Mouse (Mus musculus): Measurements from ENCODE around the gene Ism1. TPM values are rescaled to one million over a fixed set of nuclear protein-coding genes. Genes with fewer than 3 reads are reported as not detected.
A peak's percentile ranks its signal among the peaks of the same experiment; 100 is the strongest.

The Ism1 gene
- polyA plus RNA-seq, 1 experiment from 2014 or later: 19.0 TPM

DNA sequence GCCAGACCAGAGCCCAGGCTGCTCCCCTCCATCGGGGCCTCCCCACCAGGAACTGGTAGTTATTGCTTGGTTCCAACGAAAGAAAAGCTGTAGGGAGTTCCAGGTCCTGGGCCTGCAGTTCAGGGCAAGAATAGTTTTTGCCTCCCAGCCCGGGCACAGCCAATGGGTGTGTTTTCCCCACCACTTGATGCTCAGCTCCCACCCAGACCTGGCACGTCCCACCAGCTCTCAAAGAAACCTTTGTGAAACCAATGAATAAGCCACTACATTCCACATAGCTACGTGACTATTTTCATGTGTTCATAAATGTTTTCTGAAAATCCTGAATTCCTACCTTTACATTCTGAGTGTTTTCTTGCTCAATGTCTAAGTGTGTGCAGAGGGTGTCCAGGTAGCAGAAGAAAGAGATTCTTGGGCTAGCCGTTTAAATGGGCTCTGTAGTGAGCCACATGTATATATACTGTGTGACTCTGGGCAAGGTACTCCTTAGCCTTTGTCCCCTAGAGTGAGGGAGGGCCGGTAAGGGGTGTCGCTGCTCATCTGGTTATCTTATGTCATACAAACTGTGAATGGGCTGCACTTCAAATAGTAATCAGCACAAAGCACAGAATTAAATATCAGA is 97.1 kb downstream of the Ism1 start:
- peak overlapping the region; percentile 60 for H3K27ac ChIP-seq (ENCODE audit: low read depth)

DNA sequence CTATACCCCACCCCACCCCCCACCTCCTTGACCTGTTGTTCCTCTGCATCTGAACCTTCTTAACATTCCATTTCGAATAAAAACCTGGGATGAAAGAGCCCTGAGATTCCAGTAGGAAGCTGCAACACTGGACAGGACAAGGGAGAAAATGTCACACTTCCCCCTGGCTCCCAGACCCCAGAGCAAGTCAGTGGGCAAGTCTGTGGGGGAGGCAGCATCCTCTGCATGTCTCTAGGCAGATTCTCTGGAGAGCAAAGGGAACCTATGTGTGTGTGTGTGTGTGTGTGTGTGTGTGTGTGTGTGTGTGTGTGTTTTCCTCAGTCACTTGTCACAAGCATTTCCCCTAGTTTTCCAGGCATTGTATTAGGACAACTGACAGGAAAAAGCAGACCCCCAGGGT is 98.7 kb downstream of the Ism1 start:
- no peak for DNase-seq
- 5% methylated on average over 1 of the region's 1 CpGs for WGBS
- no peak for TF ChIP-seq CTCF (IDR thresholded peaks at IDR 0.05; ENCODE audit: low read depth)
- no peak overlapping the region for H3K9ac ChIP-seq
- no peaks in the 10 kb centered on the region for H3K36me3 ChIP-seq (ENCODE audit: insufficient read depth)
- no peak overlapping the region for H3K4me2 ChIP-seq
- no peaks in the 10 kb centered on the region for H3K27me3 ChIP-seq (ENCODE audit: insufficient read depth, low read length)
- ATAC-seq (ENCODE audit: insufficient read depth): peak; percentile 21; the same call in 1 of the 2 replicates
- no peak overlapping the region for H3K4me3 ChIP-seq (ENCODE audit: low read depth, low read length)
- peaks cover 7% of the 10 kb centered on the region; the same call in 1 of the 2 replicates for H3K4me1 ChIP-seq (ENCODE audit: insufficient read depth)
- no peak overlapping the region for H3K27ac ChIP-seq (ENCODE audit: low read depth)
- H3K9me3 ChIP-seq (ENCODE audit: low read depth, low read length): no peaks in the 10 kb centered on the region

More for the DNA sequence above, 97.1 kb downstream of the Ism1 start:
- WGBS: 66% methylated on average over 8 of the region's 8 CpGs
- no peak for TF ChIP-seq CTCF (IDR thresholded peaks at IDR 0.05; ENCODE audit: low read depth)
- Histone ChIP-seq H3K27me3 (ENCODE audit: insufficient read depth, low read length) (no peaks in the 10 kb centered on the region), H3K4me1 (ENCODE audit: insufficient read depth) (peaks cover 7% of the 10 kb centered on the region; the same call in 1 of the 2 replicates), H3K36me3 (ENCODE audit: insufficient read depth) (no peaks in the 10 kb centered on the region), H3K4me3 (ENCODE audit: low read depth, low read length) (no peak overlapping the region), H3K9ac (no peak overlapping the region), H3K9me3 (ENCODE audit: low read depth, low read length) (no peaks in the 10 kb centered on the region), H3K4me2 (no peak overlapping the region)
- ATAC-seq (ENCODE audit: insufficient read depth): peak; percentile 72
- DNase-seq: peak; percentile 48

DNA sequence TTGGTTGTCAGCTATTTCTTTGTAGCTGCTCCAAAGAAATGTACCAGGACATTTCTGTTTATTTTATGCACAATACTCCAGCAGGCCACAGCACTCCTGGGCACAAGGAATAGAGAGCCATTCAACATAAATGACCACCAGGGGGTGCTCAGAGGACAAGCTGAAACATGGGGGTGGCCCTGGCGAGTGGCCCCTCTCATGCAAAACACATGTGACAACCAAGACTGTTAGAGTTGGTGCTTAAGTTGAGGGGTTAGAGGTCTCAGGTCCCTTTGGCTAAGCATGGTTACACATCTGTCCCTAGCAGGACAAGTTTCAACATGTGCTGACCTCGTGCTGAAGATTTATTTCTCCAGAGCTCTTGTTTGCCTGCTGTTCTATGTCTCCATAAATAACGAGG is 100.3 kb downstream of the Ism1 start:
- no peak overlapping the region for H3K4me3 ChIP-seq (ENCODE audit: low read depth, low read length)
- H3K27me3 ChIP-seq (ENCODE audit: insufficient read depth, low read length): no peaks in the 10 kb centered on the region
- no peak overlapping the region for H3K9ac ChIP-seq
- DNase-seq: peak; percentile 55
- H3K4me1 ChIP-seq (ENCODE audit: insufficient read depth): peaks cover 7% of the 10 kb centered on the region; the same call in 1 of the 2 replicates
- no peak overlapping the region for H3K27ac ChIP-seq (ENCODE audit: low read depth)
- H3K36me3 ChIP-seq (ENCODE audit: insufficient read depth): no peaks in the 10 kb centered on the region
- WGBS: 45% methylated on average over 3 of the region's 3 CpGs
- ATAC-seq (ENCODE audit: insufficient read depth): peak; percentile 48; the same call in 1 of the 2 replicates
- no peaks in the 10 kb centered on the region for H3K9me3 ChIP-seq (ENCODE audit: low read depth, low read length)
- TF ChIP-seq CTCF (IDR thresholded peaks at IDR 0.05; ENCODE audit: low read depth): peak; percentile 68
- no peak overlapping the region for H3K4me2 ChIP-seq

- no peak for TF ChIP-seq CTCF (IDR thresholded peaks at IDR 0.05; ENCODE audit: low read depth)
- H3K9me3 ChIP-seq (ENCODE audit: low read depth, low read length): no peaks in the 10 kb centered on the region
- H3K4me1 ChIP-seq (ENCODE audit: insufficient read depth): no peaks in the 10 kb centered on the region
- H3K4me3 ChIP-seq (ENCODE audit: low read depth, low read length): no peak overlapping the region
- 80% methylated on average over 8 of the region's 8 CpGs for WGBS
- H3K36me3 ChIP-seq (ENCODE audit: insufficient read depth): no peaks in the 10 kb centered on the region
- H3K9ac ChIP-seq: no peak overlapping the region
- no peak overlapping the region for H3K27ac ChIP-seq (ENCODE audit: low read depth)
- DNase-seq: no peak
- no peak overlapping the region for H3K4me2 ChIP-seq
- H3K27me3 ChIP-seq (ENCODE audit: insufficient read depth, low read length): no peaks in the 10 kb centered on the region
- no peak for ATAC-seq (ENCODE audit: insufficient read depth)
Measured at GRCm38 (mm10) chr2:139783318-139783850, 105.4 kb downstream of the Ism1 start.

DNA sequence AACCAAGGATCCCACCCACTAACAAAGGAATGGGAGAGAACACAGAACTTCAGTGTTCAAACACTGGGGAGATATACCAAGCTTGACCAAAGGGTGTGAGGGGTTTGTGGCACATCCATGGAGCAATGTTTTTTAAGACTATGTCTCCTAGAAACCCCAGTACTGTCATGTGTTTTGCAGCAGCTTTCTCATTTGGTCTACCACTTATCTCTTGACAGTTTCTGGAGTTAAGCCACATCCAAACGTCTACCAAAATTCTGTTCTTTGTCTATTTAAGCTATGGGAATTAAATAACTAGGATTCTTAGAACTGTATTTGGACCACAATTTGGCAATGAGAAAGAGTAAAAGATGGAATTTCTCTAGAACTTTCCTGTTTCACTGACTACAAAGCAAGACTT is 106.5 kb downstream of the Ism1 start:
- no peak overlapping the region for H3K4me3 ChIP-seq (ENCODE audit: low read depth, low read length)
- TF ChIP-seq CTCF (IDR thresholded peaks at IDR 0.05; ENCODE audit: low read depth): no peak
- no peaks in the 10 kb centered on the region for H3K9me3 ChIP-seq (ENCODE audit: low read depth, low read length)
- H3K4me1 ChIP-seq (ENCODE audit: insufficient read depth): no peaks in the 10 kb centered on the region
- 31% methylated on average over 1 of the region's 1 CpGs for WGBS
- H3K4me2 ChIP-seq: no peak overlapping the region
- no peak overlapping the region for H3K27ac ChIP-seq (ENCODE audit: low read depth)
- DNase-seq (peak; percentile 61), ATAC-seq (ENCODE audit: insufficient read depth) (no peak)
- H3K36me3 ChIP-seq (ENCODE audit: insufficient read depth): no peaks in the 10 kb centered on the region
- no peaks in the 10 kb centered on the region for H3K27me3 ChIP-seq (ENCODE audit: insufficient read depth, low read length)
- no peak overlapping the region for H3K9ac ChIP-seq

GRCm38 (mm10) chr2:139784946-139785345 is 107.0 kb downstream of the Ism1 start:
- no peaks in the 10 kb centered on the region for H3K9me3 ChIP-seq (ENCODE audit: low read depth, low read length)
- H3K9ac ChIP-seq: no peak overlapping the region
- ATAC-seq (ENCODE audit: insufficient read depth) (no peak), DNase-seq (peak; percentile 50)
- no peak overlapping the region for H3K4me3 ChIP-seq (ENCODE audit: low read depth, low read length)
- TF ChIP-seq CTCF (IDR thresholded peaks at IDR 0.05; ENCODE audit: low read depth): no peak
- H3K27me3 ChIP-seq (ENCODE audit: insufficient read depth, low read length): no peaks in the 10 kb centered on the region
- no peaks in the 10 kb centered on the region for H3K36me3 ChIP-seq (ENCODE audit: insufficient read depth)
- no peak overlapping the region for H3K27ac ChIP-seq (ENCODE audit: low read depth)
- H3K4me2 ChIP-seq: no peak overlapping the region
- no peaks in the 10 kb centered on the region for H3K4me1 ChIP-seq (ENCODE audit: insufficient read depth)
- WGBS: 49% methylated on average over 2 of the region's 2 CpGs

DNA sequence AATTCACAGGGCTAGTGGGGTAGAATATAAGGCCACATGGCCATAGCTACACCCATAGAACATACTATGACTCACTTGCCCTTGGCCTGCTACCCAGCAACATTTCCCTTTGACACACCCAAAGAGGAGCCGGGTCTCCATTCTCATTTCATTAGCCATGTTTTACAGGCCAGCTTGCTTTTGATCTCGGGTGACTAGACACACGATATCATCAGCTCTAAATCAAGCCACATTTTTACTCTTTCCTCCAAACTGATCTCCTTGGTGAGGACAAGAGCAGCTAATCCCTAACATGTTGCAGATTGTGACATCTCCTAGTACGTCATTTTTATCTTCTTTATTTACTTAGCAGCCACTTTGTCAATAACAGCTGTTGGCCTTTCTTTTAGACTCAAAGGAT is 110.7 kb downstream of the Ism1 start:
- Histone ChIP-seq H3K9me3 (ENCODE audit: low read depth, low read length) (no peaks in the 10 kb centered on the region), H3K27me3 (ENCODE audit: insufficient read depth, low read length) (no peaks in the 10 kb centered on the region), H3K36me3 (ENCODE audit: insufficient read depth) (no peaks in the 10 kb centered on the region), H3K4me3 (ENCODE audit: low read depth, low read length) (no peak overlapping the region), H3K4me2 (no peak overlapping the region), H3K4me1 (ENCODE audit: insufficient read depth) (0 out of 2 replicates have a peak, but pooled peaks cover 2% of the 10 kb centered on the region), H3K27ac (ENCODE audit: low read depth) (0 out of 2 replicates have a peak overlapping the region, but pooled peaks have one; percentile 20), H3K9ac (no peak overlapping the region)
- ATAC-seq (ENCODE audit: insufficient read depth): peak; percentile 73
- no peak for TF ChIP-seq CTCF (IDR thresholded peaks at IDR 0.05; ENCODE audit: low read depth)
- peak; percentile 77 for DNase-seq
- 21% methylated on average over 4 of the region's 4 CpGs for WGBS
